Mouse (Mus musculus): Measurements from ENCODE around the gene Apoc2.

Apoc2 gene

DNA sequence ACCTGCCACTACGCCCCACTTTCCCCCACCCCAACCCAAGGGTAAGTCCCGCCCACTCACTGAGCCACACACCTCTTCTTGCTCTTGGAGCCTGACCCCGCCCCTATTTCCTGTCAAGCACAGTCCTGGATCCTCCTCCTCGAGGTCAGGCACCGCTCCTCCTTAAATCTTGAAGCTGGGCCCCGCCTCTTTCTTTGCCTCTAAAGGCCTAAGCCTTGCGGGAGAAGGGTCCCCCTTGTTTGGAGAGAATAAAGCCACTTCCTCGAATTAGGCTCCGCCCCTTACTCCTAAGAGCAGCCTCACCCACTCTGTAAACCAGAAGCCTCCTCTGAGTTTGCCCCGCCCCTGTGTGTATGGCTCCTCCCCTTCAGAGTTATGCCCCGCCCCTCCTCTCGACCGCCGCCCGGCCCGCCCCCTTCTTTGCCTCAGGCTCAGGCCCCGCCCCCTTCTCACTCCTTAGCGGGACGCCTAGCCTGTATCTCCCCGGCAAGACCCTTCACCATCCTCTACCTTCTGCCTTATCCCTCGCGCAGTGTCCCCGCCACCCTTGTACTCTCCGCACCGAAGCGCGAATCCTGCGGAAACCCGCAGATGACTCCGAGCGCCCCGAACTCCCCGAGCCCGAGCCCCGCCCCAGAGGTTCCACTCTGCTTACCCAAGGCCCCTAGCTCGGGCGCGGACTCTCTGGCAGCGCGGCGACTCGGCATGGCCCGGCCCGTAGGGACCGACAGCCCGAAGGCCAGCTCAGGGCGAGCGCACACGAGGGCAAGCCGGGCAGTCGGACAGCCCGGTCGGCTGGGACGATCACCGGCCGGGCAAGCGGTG is 49.0 kb downstream of the Apoc2 start:
- DNase-seq (ENCODE audit: low spot score): peak; percentile 89

DNA sequence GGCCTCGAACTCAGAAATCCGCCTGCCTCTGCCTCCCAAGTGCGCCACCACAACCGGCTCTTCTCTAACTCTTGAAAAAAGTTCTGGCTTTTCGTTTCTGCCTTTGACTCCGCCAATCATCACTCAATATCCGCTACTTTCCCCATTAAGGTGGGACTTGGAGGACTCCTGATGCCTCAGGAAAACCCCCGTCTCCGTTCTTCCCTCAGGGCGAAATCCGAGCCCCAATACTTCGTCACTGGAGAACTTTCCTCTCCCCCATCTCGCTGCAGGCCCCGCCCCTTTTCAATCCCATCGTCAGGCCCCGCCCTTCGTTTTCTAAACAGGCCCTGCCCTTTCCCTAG is 49.6 kb downstream of the Apoc2 start:
- DNase-seq (ENCODE audit: low spot score): peak; percentile 78

DNA sequence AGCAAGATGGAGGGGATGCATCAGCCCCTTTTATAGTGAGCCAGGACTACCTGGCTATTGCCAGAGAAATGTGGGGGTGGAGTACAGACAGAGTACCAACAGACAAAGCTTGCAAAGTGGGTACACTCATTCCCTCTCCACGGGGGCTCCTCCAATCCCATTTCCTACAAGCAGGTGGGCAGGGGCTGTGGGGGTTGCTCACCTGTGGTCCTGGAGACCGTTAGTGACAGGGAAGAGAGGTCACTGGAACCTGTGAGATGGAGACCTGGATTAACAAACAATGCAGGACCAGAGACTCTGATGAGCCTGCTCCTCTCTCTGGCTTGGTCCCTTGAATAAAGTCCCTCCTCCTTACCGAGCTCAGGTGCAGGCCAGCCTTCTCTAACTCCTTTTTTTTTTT is 50.0 kb downstream of the Apoc2 start:
- no peak for DNase-seq (ENCODE audit: low spot score)

DNA sequence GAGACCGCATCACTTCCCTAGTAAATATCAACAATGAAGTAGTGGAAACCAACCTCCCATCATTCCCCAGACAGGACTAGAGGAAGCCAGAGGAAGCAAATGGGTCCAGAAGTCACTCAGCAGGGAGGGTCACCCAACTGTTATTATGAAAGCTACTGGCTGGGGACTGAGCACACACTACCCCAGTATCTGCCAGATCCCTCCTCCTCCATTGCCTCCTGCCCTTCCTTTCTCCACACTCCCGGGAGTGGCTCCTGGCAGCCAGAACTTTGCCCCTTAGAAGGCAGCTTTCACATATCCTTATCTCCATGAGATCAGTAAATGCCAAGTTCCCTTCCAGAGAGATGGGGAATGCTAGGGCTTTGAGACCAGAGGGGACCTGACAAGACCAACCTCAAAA is 54.3 kb downstream of the Apoc2 start:
- DNase-seq (ENCODE audit: low spot score): no peak

DNA sequence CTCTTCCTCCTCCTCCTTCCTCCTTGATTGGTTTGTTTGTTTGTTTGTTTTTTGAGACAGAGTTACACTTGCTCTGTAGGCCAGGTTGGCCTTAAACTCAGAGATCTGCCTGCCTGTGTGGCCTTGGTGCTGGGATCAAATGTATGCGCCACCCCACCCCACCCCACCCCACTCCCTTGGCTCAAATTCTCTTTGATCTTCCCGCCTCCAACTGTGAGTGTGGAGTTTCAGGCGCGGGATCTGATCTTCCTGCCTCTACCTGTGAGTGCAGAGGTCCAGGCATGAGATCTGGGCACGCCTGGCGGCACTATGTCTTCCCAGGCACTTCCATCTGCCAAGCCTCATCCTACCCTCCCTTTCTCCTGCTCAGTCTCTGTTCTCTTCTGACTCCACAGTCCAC is 55.5 kb downstream of the Apoc2 start:
- no peak for DNase-seq (ENCODE audit: low spot score)

Measured in urinary bladder, postnatal 10 days (tissue).